Mouse (Mus musculus): ENCODE measurements around the gene Hspa12a.

Hspa12a gene

GRCm38 (mm10) chr19:58942841-58943828 is at the start of gene Hspa12a, which contains the start of gene Eno4:
Gene Hspa12a, minus strand, starts transcription at chr19:58943654.
Gene Eno4, plus strand, starts transcription at chr19:58943425.
- POLR2A ChIA-PET = interaction anchor here (1.0 to 3.0 kb wide), 19 partner anchors 10 to 1638 kb away, joined by 3 to 14 read pairs (median 5); partner anchors contain the start of gene Cacul1 (in 1 of the 4)
- CTCF ChIA-PET = interaction anchor here in 3 of 4 experiments (0.6 to 1.5 kb wide), 9 partner anchors 10 to 297 kb away, joined by 3 to 7 read pairs (median 4); no protein-coding TSS in a partner anchor

GRCm38 (mm10) chr19:58981571-58981970 is 38.1 kb upstream of the Hspa12a start:
- ChIA-PET POLR2A (no interaction called here), CTCF (no interaction called here)

GRCm38 (mm10) chr19:58980056-58980440 is 36.6 kb upstream of the Hspa12a start:
- ChIA-PET CTCF (interaction anchor here in 2 of 4 experiments (1.0 kb wide), 2 partner anchors 16 to 228 kb away, joined by 3 read pairs; no protein-coding TSS in a partner anchor), POLR2A (interaction anchor here in 1 of 4 experiments (0.9 to 1.6 kb wide), 3 partner anchors 20 to 95 kb away, joined by 3 to 6 read pairs (median 3); no protein-coding TSS in a partner anchor)

GRCm38 (mm10) chr19:58979436-58980055 is 36.1 kb upstream of the Hspa12a start:
- CTCF ChIA-PET = interaction anchor here in 3 of 4 experiments (0.6 to 1.0 kb wide), 4 partner anchors 16 to 229 kb away, joined by 3 to 10 read pairs (median 4); no protein-coding TSS in a partner anchor
- POLR2A ChIA-PET = interaction anchor here in 2 of 4 experiments (0.7 to 2.8 kb wide), 9 partner anchors 12 to 1269 kb away, joined by 3 to 10 read pairs (median 3); no protein-coding TSS in a partner anchor

DNA sequence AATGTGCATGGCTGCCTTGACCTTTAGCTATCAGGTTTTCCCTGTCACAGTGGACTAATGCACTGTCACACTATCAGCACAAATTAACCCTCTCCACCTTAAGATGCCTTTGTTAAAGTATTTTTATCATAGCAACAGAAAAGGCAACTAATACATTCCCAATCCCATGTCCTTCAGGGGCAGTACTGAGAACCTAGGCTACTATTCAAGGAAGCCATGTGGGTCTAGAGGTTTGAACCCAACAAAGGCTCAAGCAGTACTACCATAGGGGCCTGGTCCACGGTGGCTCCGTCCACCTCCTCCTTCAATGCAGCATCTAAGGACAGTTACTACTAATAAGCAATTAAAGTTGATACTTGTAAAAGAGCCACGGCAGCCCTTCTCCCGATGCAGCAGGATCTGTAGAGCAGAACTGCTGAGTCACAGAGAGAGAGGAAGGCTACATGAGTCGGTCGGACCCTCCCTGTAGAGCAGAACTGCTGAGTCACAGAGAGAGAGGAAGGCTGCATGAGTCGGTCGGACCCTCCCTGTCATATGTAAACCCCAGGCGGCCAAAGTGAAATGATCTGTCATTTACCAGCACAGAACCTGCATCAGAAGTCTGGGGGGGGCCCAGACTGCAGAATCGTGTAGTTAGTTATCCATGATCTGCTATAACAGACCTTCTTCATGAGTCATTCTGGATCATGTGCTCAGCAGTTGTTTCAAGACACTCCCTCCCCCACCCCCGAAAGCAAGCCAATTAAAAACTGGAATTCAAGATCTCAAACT is 35.1 kb upstream of the Hspa12a start:
- CTCF ChIA-PET = interaction anchor here in 2 of 4 experiments (1.0 to 1.3 kb wide), 3 partner anchors 25 to 219 kb away, joined by 3 to 4 read pairs (median 4); no protein-coding TSS in a partner anchor
- POLR2A ChIA-PET = interaction anchor here in 2 of 4 experiments (0.5 to 2.8 kb wide), 6 partner anchors 11 to 1268 kb away, joined by 3 to 10 read pairs (median 6); no protein-coding TSS in a partner anchor

DNA sequence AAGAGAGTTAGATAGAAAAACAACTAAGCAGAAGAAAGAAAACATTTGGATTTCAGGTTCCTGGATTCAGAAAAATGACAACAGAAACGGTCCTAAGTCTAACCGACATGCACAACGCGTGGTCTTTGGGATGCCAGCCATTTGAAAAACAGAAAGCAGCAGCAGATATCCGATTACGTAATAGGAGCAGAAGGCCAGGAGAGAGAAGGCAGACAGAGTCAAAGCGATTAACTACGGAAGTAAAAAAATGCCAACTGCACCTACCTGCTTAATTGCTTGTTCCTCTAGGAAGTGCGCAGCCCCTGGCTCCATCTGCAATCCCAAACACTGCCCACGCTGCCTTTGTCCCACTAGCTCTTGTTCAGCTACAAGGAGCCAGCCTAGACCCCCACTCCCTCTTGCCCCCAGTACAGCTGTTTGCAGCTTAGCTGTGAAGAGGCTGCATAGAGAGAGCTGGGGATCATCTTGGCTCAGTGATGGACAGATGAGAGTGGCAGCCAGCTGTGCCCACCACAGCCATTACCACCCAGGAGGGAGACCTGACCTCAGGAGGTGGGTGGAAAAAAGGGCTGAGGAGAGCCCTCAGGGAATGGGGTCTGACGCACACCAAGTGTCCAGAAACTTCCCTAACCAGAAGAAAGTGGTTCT is 31.9 kb upstream of the Hspa12a start:
- POLR2A ChIA-PET = no interaction called here
- CTCF ChIA-PET = no interaction called here

DNA sequence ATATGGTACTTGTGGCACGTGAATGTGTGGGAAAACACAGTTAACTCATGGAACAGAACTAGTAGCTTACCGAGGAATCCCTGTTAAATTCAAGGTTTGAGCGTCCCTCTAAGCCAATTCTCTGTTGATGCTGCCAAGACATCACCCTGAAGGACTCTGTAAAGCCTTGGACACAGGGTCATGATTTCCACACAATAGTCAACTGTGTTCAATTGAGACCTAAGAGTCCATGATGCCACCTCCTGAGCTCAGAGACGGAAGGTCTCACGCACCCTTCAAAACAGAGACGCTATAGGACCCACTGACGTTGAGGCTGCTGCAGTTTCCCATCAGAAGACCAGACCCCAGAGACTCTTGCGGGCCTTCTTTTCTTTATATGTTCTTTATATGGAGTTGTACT is 30.7 kb upstream of the Hspa12a start:
- CTCF ChIA-PET = no interaction called here
- POLR2A ChIA-PET = no interaction called here

GRCm38 (mm10) chr19:58970826-58971225 is 27.4 kb upstream of the Hspa12a start:
- ChIA-PET POLR2A (interaction anchor here in 3 of 4 experiments (0.6 to 1.6 kb wide), 4 partner anchors 13 to 1183 kb away, joined by 3 to 5 read pairs (median 4); no protein-coding TSS in a partner anchor), CTCF (interaction anchor here in 1 of 4 experiments (0.8 kb wide), 1 partner anchor 84 kb away, joined by 3 read pairs; no protein-coding TSS in a partner anchor)

DNA sequence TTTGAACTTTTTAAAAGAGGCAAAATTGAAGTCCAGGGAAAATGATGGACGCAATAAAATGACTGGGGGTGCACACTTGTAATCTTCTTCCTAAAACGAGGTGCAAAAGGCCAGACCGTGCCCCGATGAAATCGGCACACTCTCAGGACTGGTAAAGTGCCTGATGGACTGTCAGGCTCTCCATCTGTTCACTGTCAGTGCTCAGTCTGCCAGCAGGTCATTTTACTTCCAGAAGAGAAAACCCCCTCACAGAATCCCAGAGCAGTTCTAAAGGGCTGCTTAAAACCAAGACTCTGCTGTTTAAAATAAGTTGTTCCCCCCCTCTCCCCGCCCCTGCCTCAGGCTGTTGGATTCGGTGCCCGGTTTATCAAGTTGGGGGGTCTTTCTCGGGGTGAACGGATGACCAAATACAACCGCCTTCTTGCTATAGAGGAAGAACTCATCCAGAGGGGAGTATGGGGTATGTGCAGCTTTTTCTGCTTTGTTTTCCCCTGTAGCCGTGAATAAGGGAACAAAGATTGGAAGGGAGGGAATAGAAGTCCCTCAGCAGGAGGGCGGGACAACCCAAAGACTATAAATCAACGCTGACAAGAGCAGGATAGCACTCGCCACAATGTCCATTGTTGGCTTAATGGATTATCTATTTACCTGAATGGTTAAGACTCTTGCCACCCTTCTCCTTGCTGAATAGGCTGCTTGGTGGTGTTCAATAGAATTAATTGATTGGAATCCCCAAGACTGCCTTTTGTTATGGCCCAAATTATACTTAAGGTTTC is 25.5 kb upstream of the Hspa12a start:
- CTCF ChIA-PET = interaction anchor here in 1 of 4 experiments (1.5 kb wide), 1 partner anchor 25 kb away, joined by 3 read pairs; the partner anchor contains the start of genes Eno4 and Hspa12a
- POLR2A ChIA-PET = interaction anchor here in 3 of 4 experiments (0.6 to 2.6 kb wide), 10 partner anchors 9 to 270 kb away, joined by 3 to 11 read pairs (median 4); partner anchors contain the start of genes Eno4 (in 2 of the 3) and Hspa12a (in 2 of the 3)

DNA sequence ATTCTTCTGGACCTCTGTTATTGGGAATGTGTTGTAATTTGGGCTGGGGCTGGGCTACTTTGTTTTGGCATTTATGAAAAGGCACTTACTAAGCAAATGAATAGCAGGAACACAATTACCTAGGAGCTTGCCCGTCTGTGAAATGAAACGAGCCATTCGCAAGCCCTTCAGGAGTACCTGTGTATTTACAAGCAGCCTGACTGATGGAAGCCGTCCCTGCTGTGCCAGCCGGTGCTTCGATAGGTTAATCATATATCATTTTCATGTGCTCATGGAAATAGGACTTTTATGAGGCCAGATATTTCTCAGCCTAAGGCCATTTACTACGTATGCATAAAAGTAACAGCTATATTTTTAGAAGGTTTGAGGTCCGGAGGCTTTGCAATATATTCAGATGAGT is 19.6 kb upstream of the Hspa12a start:
- ChIA-PET POLR2A (interaction anchor here in 2 of 4 experiments (1.0 to 1.5 kb wide), 3 partner anchors 9 to 19 kb away, joined by 3 read pairs; partner anchors contain the start of genes Eno4 (in 1 of the 2) and Hspa12a (in 1 of the 2)), CTCF (interaction anchor here in 1 of 4 experiments (0.7 kb wide), 1 partner anchor 299 kb away, joined by 3 read pairs; no protein-coding TSS in a partner anchor)

DNA sequence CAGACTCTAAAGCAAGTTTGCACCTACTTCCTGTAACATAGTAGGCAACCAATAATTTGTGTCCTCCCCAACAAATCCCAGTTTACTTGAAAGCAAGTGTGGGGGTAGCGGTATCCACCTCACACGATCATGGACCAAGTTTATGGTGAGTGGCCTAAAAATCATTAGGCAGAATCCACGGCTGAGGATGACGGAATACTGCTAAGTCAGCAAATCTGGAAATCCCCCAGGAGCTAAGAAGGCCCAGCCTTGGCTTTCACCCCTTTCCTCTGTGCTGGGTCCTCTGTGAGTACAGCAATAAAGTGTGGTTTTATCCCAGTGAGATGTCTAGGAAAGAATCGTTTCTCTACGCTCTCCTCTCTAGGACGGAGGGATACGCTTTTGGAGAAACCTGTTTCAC is 11.3 kb upstream of the Hspa12a start:
- POLR2A ChIA-PET = interaction anchor here in 3 of 4 experiments (0.7 to 2.2 kb wide), 6 partner anchors 10 to 15 kb away, joined by 3 to 12 read pairs (median 6); partner anchors contain the start of genes Eno4 (in 2 of the 3) and Hspa12a (in 2 of the 3)

DNA sequence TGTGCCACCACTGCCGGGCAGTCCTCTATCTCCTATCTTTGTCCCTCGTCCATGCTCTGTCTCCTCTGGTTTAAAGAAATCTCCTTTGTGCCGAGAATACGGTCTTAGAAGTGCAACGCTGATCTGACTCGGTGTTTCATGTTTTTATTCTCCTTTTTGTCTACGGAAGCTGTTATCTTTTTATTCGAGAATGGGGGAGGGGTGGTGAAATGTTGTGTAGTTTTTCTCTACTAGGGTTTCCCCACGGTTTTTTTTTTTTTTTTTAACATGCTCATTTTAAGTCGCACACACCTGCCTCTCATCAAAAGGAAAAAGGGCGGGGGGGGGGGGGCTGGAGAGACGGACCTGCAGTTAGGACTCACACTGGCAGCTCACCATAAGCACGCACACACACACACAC is 8.8 kb upstream of the Hspa12a start:
- CTCF ChIA-PET = interaction anchor here in 1 of 4 experiments (0.7 kb wide), 1 partner anchor 70 kb away, joined by 4 read pairs; no protein-coding TSS in a partner anchor
- POLR2A ChIA-PET = interaction anchor here in 1 of 4 experiments (0.7 to 1.3 kb wide), 2 partner anchors 24 to 86 kb away, joined by 3 to 5 read pairs; no protein-coding TSS in a partner anchor

More for the DNA sequence above, 11.3 kb upstream of the Hspa12a start:
- CTCF ChIA-PET = no interaction called here

GRCm38 (mm10) chr19:58951521-58951920 is 8.1 kb upstream of the Hspa12a start:
- ChIA-PET CTCF (interaction anchor here in 1 of 4 experiments (0.7 kb wide), 1 partner anchor 69 kb away, joined by 4 read pairs; no protein-coding TSS in a partner anchor), POLR2A (interaction anchor here in 2 of 4 experiments (0.7 kb wide), 2 partner anchors 25 to 524 kb away, joined by 4 to 5 read pairs; no protein-coding TSS in a partner anchor)

DNA sequence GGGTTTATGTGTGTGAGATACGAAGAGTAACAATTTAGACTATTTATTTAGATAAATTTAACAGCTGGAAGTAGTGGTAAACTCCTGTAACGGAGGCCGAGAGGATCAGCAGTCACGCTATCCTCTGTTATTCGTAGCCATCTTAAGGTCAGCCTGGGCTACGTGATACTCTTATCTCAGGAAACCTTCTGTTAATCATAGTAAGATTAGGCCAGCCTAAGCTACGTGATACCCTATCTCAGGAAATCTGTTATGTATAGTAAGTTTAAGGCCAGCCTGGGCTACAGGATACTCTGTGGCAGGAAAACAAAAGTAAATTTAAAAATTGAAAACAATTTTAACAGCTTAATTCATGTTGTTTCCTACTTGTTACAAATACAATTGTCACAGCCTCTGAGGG is 2.5 kb upstream of the Hspa12a start:
- ChIA-PET CTCF (no interaction called here), POLR2A (no interaction called here)

GRCm38 (mm10) chr19:58933062-58933461 is 10.4 kb downstream of the Hspa12a start:
- ChIA-PET CTCF (no interaction called here), POLR2A (interaction anchor here in 2 of 4 experiments (1.1 to 3.0 kb wide), 3 partner anchors 10 to 32 kb away, joined by 5 to 14 read pairs (median 7); partner anchors contain the start of genes Eno4 (in 2 of the 2) and Hspa12a (in 2 of the 2))
